Comparison of ENCODE assay signal across 8 mouse cellular contexts in the genomic region with DNA sequence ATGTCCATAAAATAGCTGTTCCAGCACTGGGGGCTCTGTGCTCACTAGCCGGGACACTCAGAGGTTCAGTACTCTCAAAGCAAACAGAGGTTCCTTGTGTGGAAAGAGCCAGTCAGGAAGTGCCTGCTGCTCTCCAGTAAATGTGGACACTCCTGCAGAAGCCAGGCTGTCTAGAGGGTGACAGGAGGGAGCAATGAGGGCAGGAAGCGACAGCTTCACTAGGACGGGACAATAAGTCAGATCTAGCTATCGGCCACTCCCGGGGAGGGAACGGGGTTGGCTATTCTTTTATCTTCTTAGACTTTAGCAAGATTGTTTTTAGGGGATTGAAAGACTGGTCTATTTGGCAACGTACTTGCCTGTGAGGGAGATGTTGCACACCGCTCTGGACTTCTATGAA.
DNase-seq lines count a peak whose midpoint lies in the region; ATAC-seq and TF ChIP-seq lines count a peak whose summit lies in the region.

No protein-coding gene starts in this region.

- H3K4me1 ChIP-seq in E14TG2a.4 (replicated peaks; ENCODE audit: low read depth, low read length), result peaks cover 40% of the 10 kb centered on the region
- peaks cover 5 to 11% of the 10 kb centered on the region in 2 experiments; a peak in 3 of 4 replicates for H3K4me1 ChIP-seq in heart, embryonic 14.5 days (ENCODE audit: control insufficient read depth in 2 of 2, insufficient read depth in 2 of 2, low read length in 2 of 2)
- peaks cover 49% of the 10 kb centered on the region for H3K4me1 ChIP-seq in midbrain, embryonic 10.5 days

- peak overlapping the region; percentile 16; the same call in 1 of the 2 replicates for H3K9ac ChIP-seq in heart, embryonic 14.5 days (ENCODE audit: low read length)

- 0 out of 2 replicates have a peak, but pooled peaks have one; percentile 52 for ATAC-seq in heart, embryonic 14.5 days (ENCODE audit: insufficient number of reproducible peaks, insufficient read depth, low FRiP score, low read depth)

- 0 out of 2 replicates have a peak overlapping the region, but pooled peaks have one; percentile 66 for H3K4me2 ChIP-seq in heart, embryonic 14.5 days (ENCODE audit: low read length)

- no peaks in the 10 kb centered on the region for H3K27me3 ChIP-seq in E14TG2a.4 (ENCODE audit: insufficient read depth, low read length)
- H3K27me3 ChIP-seq in heart, embryonic 14.5 days (ENCODE audit: control insufficient read depth, insufficient read depth, low read length), result no peaks in the 10 kb centered on the region
- H3K27me3 ChIP-seq in midbrain, embryonic 10.5 days (ENCODE audit: low read depth, poor library complexity, severe bottlenecking), result no peaks in the 10 kb centered on the region

- H3K36me3 ChIP-seq in E14TG2a.4 (ENCODE audit: insufficient read depth, low read length), result no peaks in the 10 kb centered on the region
- no peaks in the 10 kb centered on the region for H3K36me3 ChIP-seq in heart, embryonic 14.5 days (ENCODE audit: control insufficient read depth, insufficient read depth, low read length)
- peaks cover 7% of the 10 kb centered on the region; the same call in 1 of the 2 replicates for H3K36me3 ChIP-seq in midbrain, embryonic 10.5 days

- H3K9me3 ChIP-seq in E14TG2a.4 (ENCODE audit: low read length), result peaks cover 12% of the 10 kb centered on the region; the same call in 1 of the 2 replicates
- H3K9me3 ChIP-seq in heart, embryonic 14.5 days (ENCODE audit: control insufficient read depth, low read length), result no peaks in the 10 kb centered on the region
- peaks cover 8% of the 10 kb centered on the region; the same call in 1 of the 2 replicates for H3K9me3 ChIP-seq in midbrain, embryonic 10.5 days (replicated peaks)

- 15% methylated on average over 8 of the region's 8 CpGs for WGBS in heart, embryonic 14.5 days
- WGBS in midbrain, embryonic 10.5 days, result 7% methylated on average over 8 of the region's 8 CpGs

- no peak for TF ChIP-seq CTCF in E14TG2a.4 (conservative IDR thresholded peaks at IDR 0.05; ENCODE audit: low read length)

- peak overlapping the region; percentile 39 to 46; a peak in 3 of 4 replicates for H3K27ac ChIP-seq in heart, embryonic 14.5 days (replicated peaks in 1 of 2; ENCODE audit: control insufficient read depth in 1 of 2, insufficient read depth in 1 of 2, low read depth in 2 of 2, low read length in 2 of 2)
- H3K27ac ChIP-seq in midbrain, embryonic 10.5 days (replicated peaks), result peak overlapping the region; percentile 91

- H3K4me3 ChIP-seq in E14TG2a.4 (replicated peaks; ENCODE audit: low read length), result 0 out of 2 replicates have a peak overlapping the region, but pooled peaks have one; percentile 37
- H3K4me3 ChIP-seq in heart, embryonic 14.5 days (ENCODE audit: control insufficient read depth in 1 of 2, insufficient read depth in 1 of 2, low read depth in 1 of 2, low read length in 2 of 2), result no peak overlapping the region
- H3K4me3 ChIP-seq in midbrain, embryonic 10.5 days, result peak overlapping the region; percentile 25; the same call in 1 of the 2 replicates

- peak; percentile 70 for DNase-seq in embryo, embryonic 10.5 days (ENCODE audit: low spot score)
- DNase-seq in kidney, postnatal 14 days, result peak; percentile 60
- peak; percentile 65 for DNase-seq in midbrain, embryonic 10.5 days (ENCODE audit: low spot score)
- no peak for DNase-seq in cerebellum, adult 18-20 months
- DNase-seq in adipocyte (ENCODE audit: low spot score), result no peak
- DNase-seq in layer of hippocampus, adult 11-12 months (ENCODE audit: low spot score), result no peak

Comparison
In these comparisons a context has a peak if more than half of its experiments do, and no peak if none do; other contexts are left out.
1. H3K4me3 ChIP-seq: peak in E14TG2a.4 (single experiment) and midbrain, embryonic 10.5 days (single experiment); none in heart, embryonic 14.5 days (0 of 2).
2. DNase-seq: peak in embryo, embryonic 10.5 days (single experiment), kidney, postnatal 14 days (single experiment) and midbrain, embryonic 10.5 days (single experiment); none in cerebellum, adult 18-20 months (0 of 2), adipocyte (single experiment) and layer of hippocampus, adult 11-12 months (single experiment).